Mouse (Mus musculus) limb, embryonic 12.5 days (tissue): Measurements from ENCODE around the gene Slc12a9. TPM values are rescaled to one million over a fixed set of nuclear protein-coding genes. Genes with fewer than 3 reads are reported as not detected.
"Not testable (repeated sequence)": the region's sequence is repeated elsewhere in the genome, so short reads cannot be mapped to it uniquely, and the experiment has no call there.

ENCODE experiments used
- ATAC-seq: fragments of 200-750 bp; cut with Nextera tagmentation; 2 replicates; pipeline ENCODE4 v1.8.0; 2017; ENCODE audit warnings: low read depth, moderate TSS enrichment; ENCODE audit not compliant: insufficient number of reproducible peaks, insufficient read depth, low FRiP score, low TSS enrichment
- H3K27ac ChIP-seq: fragments of 300-500 bp; sonication (generic); 2 replicates; pipeline ENCODE4 v1.5.1; 2016; ENCODE audit warnings: mild to moderate bottlenecking, moderate library complexity
- H3K27me3 ChIP-seq: fragments of 300-500 bp; sonication (generic); 2 replicates; pipeline ENCODE4 v1.6.1; 2016; ENCODE audit warnings: mild to moderate bottlenecking, moderate library complexity
- H3K36me3 ChIP-seq: fragments of 300-500 bp; sonication (generic); 2 replicates; pipeline ENCODE4 v1.6.1; 2016; ENCODE audit warnings: mild to moderate bottlenecking, moderate library complexity
- H3K4me1 ChIP-seq: fragments of 300-500 bp; sonication (generic); replicated peaks from 2 replicates; pipeline ENCODE4 v1.6.1; 2016
- H3K4me2 ChIP-seq: fragments of 300-500 bp; sonication (generic); 2 replicates; pipeline ENCODE4 v1.6.1; 2016; ENCODE audit warnings: mild to moderate bottlenecking, moderate library complexity
- H3K4me3 ChIP-seq: fragments of 300-500 bp; sonication (generic); replicated peaks from 2 replicates; pipeline ENCODE4 v1.5.1; 2016; ENCODE audit warnings: mild to moderate bottlenecking
- H3K9ac ChIP-seq: fragments of 300-500 bp; sonication (generic); replicated peaks from 2 replicates; pipeline ENCODE4 v1.6.1; 2016; ENCODE audit warnings: mild to moderate bottlenecking, moderate library complexity
- H3K9me3 ChIP-seq: fragments of 300-500 bp; sonication (generic); 2 replicates; pipeline ENCODE4 v1.6.1; 2016; ENCODE audit warnings: mild to moderate bottlenecking, moderate library complexity
- WGBS: fragments of 180-500 bp; shearing (Covaris S2); methylation state at CpG from one replicate; pipeline ENCODE4 v1.1.7; 2016; 5-methylcytosine and 5-hydroxymethylcytosine counted together
- microRNA-seq: library from miRNA; unstranded; fragments of <30 nt; microRNA quantifications from one replicate; pipeline ENCODE4, GENCODE M21; 2017
- polyA plus RNA-seq: library from polyadenylated mRNA; unstranded; fragments of >200 nt; fragmentation: Nextera tagmentation; extraction: Ambion mirVana; gene quantifications from 2 replicates; pipeline ENCODE4 v1.2.1, GENCODE M21; 2016

Slc12a9 gene
- polyA plus RNA-seq, 1 experiment from 2014 or later = 16.3 TPM

DNA sequence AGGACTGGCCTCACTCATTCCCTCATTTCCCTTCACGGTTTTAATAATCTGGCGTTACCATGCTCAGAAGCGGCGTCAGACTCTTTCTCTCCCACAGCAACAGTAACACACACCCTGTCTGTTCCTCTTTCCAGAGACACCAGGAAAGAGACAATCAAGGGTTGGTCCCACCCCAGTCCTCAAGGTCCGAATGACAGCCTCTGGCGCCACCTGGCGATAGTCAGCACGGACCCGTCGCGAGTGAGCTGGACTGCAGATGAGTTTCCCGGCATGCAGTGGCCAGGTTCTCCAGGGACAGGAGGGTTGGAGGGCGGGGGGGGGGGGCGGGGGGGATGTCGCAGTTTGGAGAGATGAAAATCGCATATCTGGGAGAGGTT, 46.8 kb downstream of the Slc12a9 start:
- Histone ChIP-seq H3K4me1 (peaks cover 24% of the 10 kb centered on the region), H3K4me3 (peak overlapping the region; percentile 43), H3K27ac (no peak overlapping the region), H3K27me3 (peaks cover 59% of the 10 kb centered on the region), H3K36me3 (no peaks in the 10 kb centered on the region), H3K4me2 (peak overlapping the region; percentile 80), H3K9ac (peak overlapping the region; percentile 45), H3K9me3 (0 out of 2 replicates have a peak, but pooled peaks cover 6% of the 10 kb centered on the region)
- 0 out of 2 replicates have a peak, but pooled peaks have one; percentile 22 for ATAC-seq
- WGBS = 2% methylated on average over 15 of the region's 16 CpGs

DNA sequence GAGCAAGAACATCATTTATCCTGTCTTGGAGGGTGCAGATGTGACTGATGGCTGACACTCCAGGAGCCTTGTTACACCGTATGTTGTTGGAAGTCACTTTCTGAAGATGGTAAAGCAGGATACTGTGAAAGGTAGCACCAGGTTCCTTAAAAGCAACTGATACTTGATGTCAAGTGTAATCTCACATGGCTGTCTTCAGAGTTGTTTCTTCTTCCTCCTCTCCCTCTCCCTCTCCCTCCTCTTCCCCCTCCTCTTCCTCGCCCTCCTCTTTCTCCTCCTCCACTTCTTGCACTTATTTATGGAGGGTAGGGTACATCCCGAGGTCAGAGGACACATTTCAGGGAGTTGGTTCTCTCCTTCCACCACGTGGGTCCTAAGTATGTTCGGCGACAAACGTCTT, 47.4 kb downstream of the Slc12a9 start:
- no peak overlapping the region for H3K4me2 ChIP-seq
- no peak for ATAC-seq
- H3K4me3 ChIP-seq = no peak overlapping the region
- H3K4me1 ChIP-seq = peaks cover 24% of the 10 kb centered on the region
- no peaks in the 10 kb centered on the region for H3K36me3 ChIP-seq
- H3K9ac ChIP-seq = no peak overlapping the region
- WGBS = 53% methylated on average over 7 of the region's 7 CpGs
- H3K9me3 ChIP-seq = 0 out of 2 replicates have a peak, but pooled peaks cover 6% of the 10 kb centered on the region
- peaks cover 53% of the 10 kb centered on the region for H3K27me3 ChIP-seq
- H3K27ac ChIP-seq = no peak overlapping the region

DNA sequence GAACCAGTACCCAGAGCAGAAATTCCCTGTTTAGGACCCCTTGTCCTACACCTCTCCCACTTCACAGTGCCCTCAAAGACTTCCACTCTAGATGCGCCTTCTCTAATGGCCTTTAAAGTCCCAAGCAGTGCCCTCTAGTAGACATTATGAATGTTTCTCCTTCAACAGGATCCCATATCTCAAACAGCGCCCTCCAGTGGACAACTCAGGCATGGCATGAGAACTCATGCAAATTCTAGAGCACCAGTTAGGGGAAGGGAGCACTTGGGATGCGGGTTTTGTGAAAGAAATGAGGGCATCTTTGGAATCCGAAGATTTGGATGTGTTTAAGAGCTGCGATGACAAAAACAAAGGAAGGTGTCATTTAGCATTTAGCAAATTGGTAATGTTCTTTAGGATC, 48.4 kb downstream of the Slc12a9 start:
- ATAC-seq = no peak
- Histone ChIP-seq H3K4me3 (no peak overlapping the region), H3K4me2 (no peak overlapping the region), H3K27ac (no peak overlapping the region), H3K4me1 (peaks cover 24% of the 10 kb centered on the region), H3K9ac (no peak overlapping the region), H3K27me3 (peaks cover 43% of the 10 kb centered on the region), H3K36me3 (no peaks in the 10 kb centered on the region), H3K9me3 (0 out of 2 replicates have a peak, but pooled peaks cover 6% of the 10 kb centered on the region)
- 65% methylated on average over 5 of the region's 5 CpGs for WGBS

DNA sequence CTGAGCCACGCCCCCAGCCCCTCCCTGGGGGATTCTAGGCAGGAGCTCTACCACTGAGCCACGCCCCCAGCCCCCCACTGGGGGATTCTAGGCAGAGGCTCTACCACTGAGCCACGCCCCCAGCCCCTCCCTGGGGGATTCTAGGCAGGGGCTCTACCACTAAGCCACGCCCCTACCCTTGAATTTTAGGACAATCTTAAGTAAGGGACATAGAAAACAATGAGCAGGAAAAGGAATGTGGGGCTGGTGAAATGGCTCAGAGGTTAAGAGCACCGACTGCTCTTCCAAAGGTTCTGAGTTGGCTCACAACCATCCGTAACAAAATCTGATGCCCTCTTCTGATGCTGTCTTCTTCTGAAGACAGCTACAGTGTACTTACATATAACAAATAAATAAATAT, 49.0 kb downstream of the Slc12a9 start:
- H3K36me3 ChIP-seq, H3K9ac ChIP-seq, H3K27ac ChIP-seq, H3K4me2 ChIP-seq, H3K9me3 ChIP-seq, H3K4me3 ChIP-seq, ATAC-seq: not testable (repeated sequence)
- H3K27me3 ChIP-seq = peaks cover 37% of the 10 kb centered on the region
- peaks cover 24% of the 10 kb centered on the region for H3K4me1 ChIP-seq
- 88% methylated on average over 5 of the region's 6 CpGs for WGBS

DNA sequence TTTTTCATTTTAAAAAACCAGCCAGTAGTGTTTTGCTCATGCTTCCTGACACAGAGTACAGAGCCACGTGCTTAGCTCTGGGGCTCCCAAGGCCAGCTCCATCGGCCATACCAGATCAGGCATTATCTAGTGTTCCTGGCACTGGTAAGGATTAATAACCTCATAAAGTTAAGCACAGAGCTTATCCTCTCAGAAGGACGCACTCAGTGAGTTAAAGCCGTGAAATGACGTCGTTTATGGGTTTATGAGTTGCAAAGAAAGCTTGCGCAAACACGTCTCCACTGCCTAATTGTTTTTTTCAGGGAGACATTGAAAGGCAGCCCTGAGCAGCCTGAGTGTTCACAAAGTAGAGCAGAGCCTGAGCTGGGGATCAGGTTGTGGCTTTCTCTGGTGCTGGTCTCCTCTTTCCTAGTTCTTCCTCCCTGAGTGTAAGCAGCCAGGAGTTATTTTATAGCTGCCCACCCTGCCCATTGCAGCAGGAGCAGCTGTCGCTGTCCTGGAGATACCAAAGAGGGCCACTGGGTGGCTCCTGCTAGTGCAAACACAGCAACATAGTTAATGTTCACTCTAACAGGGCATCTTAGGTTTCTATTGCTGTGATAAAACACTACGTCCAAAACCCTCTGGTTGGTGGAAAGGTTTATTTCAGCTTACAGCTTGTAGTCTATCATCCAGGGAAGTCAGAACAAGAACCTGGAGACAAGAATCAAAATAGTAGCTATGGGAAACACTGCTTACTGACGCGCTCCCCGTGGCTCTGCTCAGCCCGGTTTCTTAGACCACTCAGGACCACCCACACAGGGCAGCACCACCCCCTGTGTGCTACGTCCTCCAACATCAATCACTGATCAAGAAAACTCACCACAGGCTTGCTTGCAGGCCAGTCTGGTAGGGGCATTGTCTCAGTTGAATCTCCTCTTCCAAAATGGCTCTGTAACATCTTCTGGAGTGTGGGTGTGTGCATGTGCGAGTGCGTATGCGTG, 55.7 kb downstream of the Slc12a9 start:
- ATAC-seq = peak; percentile 68; the same call in 1 of the 2 replicates
- no peaks in the 10 kb centered on the region for H3K36me3 ChIP-seq

GRCm38 (mm10) chr5:137268131-137268910, 65.1 kb downstream of the Slc12a9 start:
- 0 out of 2 replicates have a peak overlapping the region, but pooled peaks have one; percentile 6 for H3K4me3 ChIP-seq
- no peak overlapping the region for H3K27ac ChIP-seq
- peaks cover 4% of the 10 kb centered on the region for H3K9me3 ChIP-seq
- 0 out of 2 replicates have a peak overlapping the region, but pooled peaks have one; percentile 23 for H3K9ac ChIP-seq
- H3K4me2 ChIP-seq = peak overlapping the region; percentile 34
- no peaks in the 10 kb centered on the region for H3K36me3 ChIP-seq
- ATAC-seq = no peak
- H3K27me3 ChIP-seq = peaks cover 10% of the 10 kb centered on the region; the same call in 1 of the 2 replicates
- H3K4me1 ChIP-seq = peaks cover 7% of the 10 kb centered on the region; the same call in 1 of the 2 replicates
- 39% methylated on average over 18 of the region's 18 CpGs for WGBS

More for the DNA sequence above, 55.7 kb downstream of the Slc12a9 start:
- Histone ChIP-seq H3K4me2 (peak overlapping the region; percentile 31), H3K27me3 (peaks cover 2% of the 10 kb centered on the region; the same call in 1 of the 2 replicates), H3K9ac (no peak overlapping the region), H3K9me3 (peaks cover 11% of the 10 kb centered on the region), H3K4me3 (no peak overlapping the region), H3K4me1 (0 out of 2 replicates have a peak, but pooled peaks cover 5% of the 10 kb centered on the region), H3K27ac (no peak overlapping the region)
- WGBS = 31% methylated on average over 18 of the region's 18 CpGs

GRCm38 (mm10) chr5:137264787-137265186, 68.6 kb downstream of the Slc12a9 start:
- H3K27ac ChIP-seq = no peak overlapping the region
- no peak overlapping the region for H3K4me3 ChIP-seq
- H3K36me3 ChIP-seq = no peaks in the 10 kb centered on the region
- no peak overlapping the region for H3K4me2 ChIP-seq
- H3K27me3 ChIP-seq = peaks cover 10% of the 10 kb centered on the region; the same call in 1 of the 2 replicates
- WGBS = 86% methylated on average over 11 of the region's 11 CpGs
- ATAC-seq = no peak
- H3K4me1 ChIP-seq = peaks cover 7% of the 10 kb centered on the region; the same call in 1 of the 2 replicates
- no peak overlapping the region for H3K9ac ChIP-seq
- H3K9me3 ChIP-seq = no peaks in the 10 kb centered on the region

Small RNAs within 50 kb of the gene (microRNA-seq; reads per million reads assigned to microRNA genes)
- gene Mir7036 (0.93 reads per million), gene Mir8116 (not detected)

Other genes with a start within 250 kb of the Slc12a9 start
- 6.9 and 8.6 TPM in 2 replicates for gene Trim56, start 217.4 kb downstream of the Slc12a9 start, polyA plus RNA-seq
- not detected in 2 replicates for gene Muc3, start 184.3 kb downstream of the Slc12a9 start, polyA plus RNA-seq
- gene Muc3a, start 121.2 kb downstream of the Slc12a9 start, polyA plus RNA-seq = 0.10 TPM in 1 of 2 replicates, not detected in the other
- 7.7 and 8.3 TPM in 2 replicates for gene Ache, start 46.1 kb downstream of the Slc12a9 start, polyA plus RNA-seq
- 6.7 and 6.8 TPM in 2 replicates for gene Ufsp1, start 39.0 kb downstream of the Slc12a9 start, polyA plus RNA-seq
- 182 and 185 TPM in 2 replicates for gene Srrt, start 25.9 kb downstream of the Slc12a9 start, polyA plus RNA-seq
- gene Trip6, start 19.2 kb downstream of the Slc12a9 start, polyA plus RNA-seq = 81.6 and 86.9 TPM in 2 replicates
- gene Ephb4, start 16.5 kb upstream of the Slc12a9 start, polyA plus RNA-seq = 86.9 and 99.6 TPM in 2 replicates
- gene Zan, start 143.5 kb upstream of the Slc12a9 start, polyA plus RNA-seq = 0.04 and 0.08 TPM in 2 replicates
- 48.0 and 52.7 TPM in 2 replicates for gene Pop7, start 168.9 kb upstream of the Slc12a9 start, polyA plus RNA-seq
- gene Gigyf1, start 185.0 kb upstream of the Slc12a9 start, polyA plus RNA-seq = 17.0 and 17.7 TPM in 2 replicates
- gene Epo, start 199.6 kb upstream of the Slc12a9 start, polyA plus RNA-seq = 0.71 TPM in 1 of 2 replicates, not detected in the other
- 337 and 349 TPM in 2 replicates for gene Gnb2, start 199.9 kb upstream of the Slc12a9 start, polyA plus RNA-seq
- 0.68 TPM in 1 of 2 replicates, not detected in the other for gene Actl6b, start 219.9 kb upstream of the Slc12a9 start, polyA plus RNA-seq
- gene Tfr2, start 236.2 kb upstream of the Slc12a9 start, polyA plus RNA-seq = 0.60 and 0.68 TPM in 2 replicates